Mouse (Mus musculus) liver, embryonic 15.5 days (tissue): ENCODE data around the gene Frmd8. TPM values are rescaled to one million over a fixed set of nuclear protein-coding genes. Genes with fewer than 3 reads are reported as not detected.
A peak's percentile ranks its signal among the peaks of the same experiment; 100 is the strongest.
"Not testable (repeated sequence)": the region's sequence is repeated elsewhere in the genome, so short reads cannot be mapped to it uniquely, and the experiment has no call there.

ENCODE experiments used
- ATAC-seq: fragments of 200-750 bp; cut with Nextera tagmentation; 2 replicates; pipeline ENCODE4 v1.8.0; 2017; ENCODE audit warnings: moderate number of reproducible peaks, mild to moderate bottlenecking, moderate library complexity; ENCODE audit not compliant: insufficient read depth
- H3K27ac ChIP-seq: fragments of 300-500 bp; sonication (generic); replicated peaks from 2 replicates; pipeline ENCODE4 v1.5.1; 2015; ENCODE audit warnings: mild to moderate bottlenecking, inconsistent platforms
- H3K27me3 ChIP-seq: fragments of 300-500 bp; sonication (generic); 2 replicates; pipeline ENCODE4 v1.6.1; 2015; ENCODE audit warnings: mild to moderate bottlenecking, inconsistent platforms
- H3K36me3 ChIP-seq: fragments of 300-500 bp; sonication (generic); replicated peaks from 2 replicates; pipeline ENCODE4 v1.6.1; 2015; ENCODE audit warnings: moderate library complexity, mild to moderate bottlenecking, inconsistent platforms
- H3K4me1 ChIP-seq: fragments of 300-500 bp; sonication (generic); replicated peaks from 2 replicates; pipeline ENCODE4 v1.6.1; 2015; ENCODE audit warnings: inconsistent platforms
- H3K4me2 ChIP-seq: fragments of 300-500 bp; sonication (generic); 2 replicates; pipeline ENCODE4 v1.6.1; 2015; ENCODE audit warnings: moderate library complexity, mild to moderate bottlenecking, inconsistent platforms
- H3K4me3 ChIP-seq: fragments of 300-500 bp; sonication (generic); replicated peaks from 2 replicates; pipeline ENCODE4 v1.5.1; 2015; ENCODE audit warnings: mild to moderate bottlenecking, inconsistent platforms
- H3K9ac ChIP-seq: fragments of 300-500 bp; sonication (generic); 2 replicates; pipeline ENCODE4 v1.6.1; 2015; ENCODE audit warnings: moderate library complexity, mild to moderate bottlenecking, inconsistent platforms
- H3K9me3 ChIP-seq: fragments of 300-500 bp; sonication (generic); replicated peaks from 2 replicates; pipeline ENCODE4 v1.6.1; 2016; ENCODE audit warnings: inconsistent platforms
- WGBS: fragments of 180-500 bp; shearing (Covaris S2); methylation state at CpG from one replicate; pipeline ENCODE4 v1.1.7; 2015; ENCODE audit warnings: mixed read lengths; ENCODE audit not compliant: insufficient replicate concordance; 5-methylcytosine and 5-hydroxymethylcytosine counted together
- polyA plus RNA-seq: library from polyadenylated mRNA; unstranded; fragments of >200 nt; fragmentation: Nextera tagmentation; extraction: Ambion mirVana; gene quantifications from 2 replicates; pipeline ENCODE4 v1.2.1, GENCODE M21; 2015

Frmd8 gene
- polyA plus RNA-seq, 1 experiment from 2014 or later: 13.1 TPM

GRCm38 (mm10) chr19:5822834-5823205 is 52.3 kb downstream of the Frmd8 start:
- Histone ChIP-seq H3K9me3 (no peaks in the 10 kb centered on the region), H3K27me3 (no peaks in the 10 kb centered on the region), H3K36me3 (peaks cover 17% of the 10 kb centered on the region), H3K27ac (0 out of 2 replicates have a peak overlapping the region, but pooled peaks have one; percentile 65), H3K4me2 (no peak overlapping the region), H3K4me1 (peaks cover 62% of the 10 kb centered on the region), H3K9ac (no peak overlapping the region), H3K4me3 (no peak overlapping the region)
- WGBS: 61% methylated on average over 7 of the region's 7 CpGs
- ATAC-seq: no peak

- H3K36me3 ChIP-seq: peaks cover 12% of the 10 kb centered on the region
- H3K4me2 ChIP-seq: no peak overlapping the region
- H3K9me3 ChIP-seq: no peaks in the 10 kb centered on the region
- no peak for ATAC-seq
- H3K4me3 ChIP-seq: no peak overlapping the region
- H3K27ac ChIP-seq: 0 out of 2 replicates have a peak overlapping the region, but pooled peaks have one; percentile 9
- peaks cover 62% of the 10 kb centered on the region for H3K4me1 ChIP-seq
- H3K9ac ChIP-seq: no peak overlapping the region
- 69% methylated on average over 12 of the region's 12 CpGs for WGBS
- no peaks in the 10 kb centered on the region for H3K27me3 ChIP-seq
Measured at GRCm38 (mm10) chr19:5822174-5822833, 52.8 kb downstream of the Frmd8 start.

GRCm38 (mm10) chr19:5821847-5822173 is 53.3 kb downstream of the Frmd8 start:
- Histone ChIP-seq H3K4me2 (no peak overlapping the region), H3K9me3 (no peaks in the 10 kb centered on the region), H3K4me1 (peaks cover 64% of the 10 kb centered on the region), H3K27me3 (no peaks in the 10 kb centered on the region), H3K4me3 (no peak overlapping the region), H3K9ac (no peak overlapping the region), H3K36me3 (peaks cover 8% of the 10 kb centered on the region), H3K27ac (no peak overlapping the region)
- no peak for ATAC-seq
- 72% methylated on average over 5 of the region's 5 CpGs for WGBS

- peaks cover 75% of the 10 kb centered on the region for H3K4me1 ChIP-seq
- 41% methylated on average over 12 of the region's 12 CpGs for WGBS
- no peaks in the 10 kb centered on the region for H3K27me3 ChIP-seq
- H3K4me2 ChIP-seq: no peak overlapping the region
- ATAC-seq: no peak
- no peaks in the 10 kb centered on the region for H3K9me3 ChIP-seq
- peak overlapping the region; percentile 62 for H3K27ac ChIP-seq
- no peak overlapping the region for H3K4me3 ChIP-seq
- no peak overlapping the region for H3K9ac ChIP-seq
- H3K36me3 ChIP-seq: peaks cover 2% of the 10 kb centered on the region; the same call in 1 of the 2 replicates
Measured at GRCm38 (mm10) chr19:5819549-5819948, 55.5 kb downstream of the Frmd8 start.

- H3K9ac ChIP-seq: peak overlapping the region; percentile 55; the same call in 1 of the 2 replicates
- no peak for ATAC-seq
- no peaks in the 10 kb centered on the region for H3K36me3 ChIP-seq
- H3K27ac ChIP-seq: peak overlapping the region; percentile 80
- H3K9me3 ChIP-seq: no peaks in the 10 kb centered on the region
- H3K4me2 ChIP-seq: peak overlapping the region; percentile 69
- H3K4me3 ChIP-seq: no peak overlapping the region
- WGBS: 70% methylated on average over 6 of the region's 6 CpGs
- H3K27me3 ChIP-seq: no peaks in the 10 kb centered on the region
- H3K4me1 ChIP-seq: peaks cover 65% of the 10 kb centered on the region
Measured at GRCm38 (mm10) chr19:5818590-5818977, 56.5 kb downstream of the Frmd8 start.

- H3K4me1 ChIP-seq: peaks cover 59% of the 10 kb centered on the region
- peak; percentile 69 for ATAC-seq
- no peaks in the 10 kb centered on the region for H3K9me3 ChIP-seq
- H3K9ac ChIP-seq: peak overlapping the region; percentile 55
- peak overlapping the region; percentile 69 for H3K4me2 ChIP-seq
- 9% methylated on average over 21 of the region's 21 CpGs for WGBS
- H3K4me3 ChIP-seq: peak overlapping the region; percentile 42
- no peaks in the 10 kb centered on the region for H3K36me3 ChIP-seq
- peak overlapping the region; percentile 80 for H3K27ac ChIP-seq
- no peaks in the 10 kb centered on the region for H3K27me3 ChIP-seq
Measured at GRCm38 (mm10) chr19:5817703-5818589, 57.1 kb downstream of the Frmd8 start.

GRCm38 (mm10) chr19:5815928-5816327 is 59.1 kb downstream of the Frmd8 start:
- H3K36me3 ChIP-seq: no peaks in the 10 kb centered on the region
- H3K27me3 ChIP-seq: no peaks in the 10 kb centered on the region; the same call in 1 of the 2 replicates
- no peaks in the 10 kb centered on the region for H3K9me3 ChIP-seq
- peaks cover 63% of the 10 kb centered on the region for H3K4me1 ChIP-seq
- no peak overlapping the region for H3K4me3 ChIP-seq
- H3K4me2 ChIP-seq: no peak overlapping the region
- H3K27ac ChIP-seq: peak overlapping the region; percentile 63
- 43% methylated on average over 4 of the region's 4 CpGs for WGBS
- ATAC-seq: peak; percentile 43
- H3K9ac ChIP-seq: no peak overlapping the region

- no peaks in the 10 kb centered on the region for H3K36me3 ChIP-seq
- no peak overlapping the region for H3K4me2 ChIP-seq
- H3K27me3 ChIP-seq: no peaks in the 10 kb centered on the region; the same call in 1 of the 2 replicates
- H3K9me3 ChIP-seq: no peaks in the 10 kb centered on the region
- no peak overlapping the region for H3K4me3 ChIP-seq
- no peak overlapping the region for H3K9ac ChIP-seq
- peaks cover 66% of the 10 kb centered on the region for H3K4me1 ChIP-seq
- WGBS: 83% methylated on average over 7 of the region's 7 CpGs
- ATAC-seq: no peak
- H3K27ac ChIP-seq: no peak overlapping the region
Measured at GRCm38 (mm10) chr19:5815010-5815409, 60.1 kb downstream of the Frmd8 start.

- H3K27ac ChIP-seq, H3K4me3 ChIP-seq, ATAC-seq, H3K4me2 ChIP-seq, H3K27me3 ChIP-seq, H3K9me3 ChIP-seq, H3K9ac ChIP-seq, H3K36me3 ChIP-seq: not testable (repeated sequence)
- WGBS: 22% methylated on average over 1 of the region's 1 CpGs
- peaks cover 62% of the 10 kb centered on the region for H3K4me1 ChIP-seq
Measured at GRCm38 (mm10) chr19:5814048-5814447, 61.0 kb downstream of the Frmd8 start.

- 66% methylated on average over 3 of the region's 3 CpGs for WGBS
- Histone ChIP-seq H3K4me1 (peaks cover 62% of the 10 kb centered on the region), H3K4me2 (no peak overlapping the region)
Measured at GRCm38 (mm10) chr19:5813567-5813966, 61.5 kb downstream of the Frmd8 start.

GRCm38 (mm10) chr19:5811771-5812504 is 63.1 kb downstream of the Frmd8 start:
- H3K4me3 ChIP-seq: no peak overlapping the region
- 58% methylated on average over 7 of the region's 7 CpGs for WGBS
- no peak overlapping the region for H3K4me2 ChIP-seq
- H3K9ac ChIP-seq: no peak overlapping the region
- ATAC-seq: no peak
- H3K27me3 ChIP-seq: no peaks in the 10 kb centered on the region; the same call in 1 of the 2 replicates
- H3K36me3 ChIP-seq: no peaks in the 10 kb centered on the region
- H3K9me3 ChIP-seq: no peaks in the 10 kb centered on the region
- H3K27ac ChIP-seq: no peak overlapping the region
- H3K4me1 ChIP-seq: peaks cover 61% of the 10 kb centered on the region

More at GRCm38 (mm10) chr19:5813567-5813966, 61.5 kb downstream of the Frmd8 start:
- Histone ChIP-seq H3K4me3 (no peak overlapping the region), H3K27me3 (no peaks in the 10 kb centered on the region; the same call in 1 of the 2 replicates), H3K27ac (no peak overlapping the region), H3K9me3 (no peaks in the 10 kb centered on the region), H3K36me3 (no peaks in the 10 kb centered on the region), H3K9ac (no peak overlapping the region)
- no peak for ATAC-seq
